Mouse (Mus musculus) megakaryocyte, embryonic 14.5 days (primary cell): Measurements from ENCODE around the gene Cyb5rl.

ENCODE experiments used
- FLI1 ChIP-seq: IDR thresholded peaks from 2 replicates; pipeline ENCODE4 v1.6.1; 2012; ENCODE audit warnings: low read length, inconsistent platforms, mixed read lengths
- GATA1 ChIP-seq: IDR thresholded peaks from 3 replicates; pipeline ENCODE4 v1.6.1; 2012; ENCODE audit warnings: mixed read lengths, low read length, inconsistent platforms, borderline replicate concordance

GRCm38 (mm10) chr4:107130534-107130933 lies 63.7 kb downstream of the Cyb5rl start:
- TF ChIP-seq FLI1 (no peak), GATA1 (no peak)
